Mouse (Mus musculus): ENCODE results near the gene Usp45.

Gene Usp45

DNA sequence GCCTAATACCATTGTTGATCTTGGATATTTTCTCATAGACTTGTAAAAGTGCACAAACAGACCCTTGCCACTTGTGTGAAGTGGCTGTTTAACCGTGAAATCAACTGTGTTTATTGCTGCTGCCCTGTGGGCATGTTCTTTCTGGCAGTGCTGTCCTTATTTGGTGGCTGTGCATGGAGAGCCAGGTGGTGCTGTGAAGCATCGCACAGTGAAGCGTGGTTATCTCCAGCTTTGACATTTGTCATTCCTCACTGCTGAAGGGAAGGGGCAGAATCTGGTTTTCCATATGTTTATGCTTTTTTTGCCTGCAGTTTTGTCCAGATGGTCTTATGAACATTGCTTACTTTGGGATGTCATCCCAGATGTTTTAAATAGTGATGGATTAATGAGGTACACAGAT lies 26.7 kb downstream of the Usp45 start:
- no peak for DNase-seq

DNA sequence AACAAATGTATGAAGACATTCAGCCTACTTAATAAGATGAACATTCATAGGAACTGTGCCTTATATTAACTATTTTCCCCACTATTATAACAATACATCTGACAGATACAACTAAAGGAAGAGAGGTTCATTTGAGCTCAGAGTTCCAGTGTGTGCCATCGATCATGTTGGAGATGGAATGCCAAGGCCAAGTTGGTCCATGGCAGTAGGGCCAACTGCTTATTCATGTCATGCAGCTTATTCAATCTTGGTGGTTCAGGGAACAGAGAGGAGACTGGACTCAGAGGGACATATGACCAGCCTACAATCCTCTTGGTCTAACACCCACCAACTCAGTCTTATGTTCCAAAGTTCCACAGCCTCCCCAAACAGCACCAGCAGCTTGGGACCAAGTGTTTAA lies 34.1 kb downstream of the Usp45 start:
- DNase-seq = no peak

DNA sequence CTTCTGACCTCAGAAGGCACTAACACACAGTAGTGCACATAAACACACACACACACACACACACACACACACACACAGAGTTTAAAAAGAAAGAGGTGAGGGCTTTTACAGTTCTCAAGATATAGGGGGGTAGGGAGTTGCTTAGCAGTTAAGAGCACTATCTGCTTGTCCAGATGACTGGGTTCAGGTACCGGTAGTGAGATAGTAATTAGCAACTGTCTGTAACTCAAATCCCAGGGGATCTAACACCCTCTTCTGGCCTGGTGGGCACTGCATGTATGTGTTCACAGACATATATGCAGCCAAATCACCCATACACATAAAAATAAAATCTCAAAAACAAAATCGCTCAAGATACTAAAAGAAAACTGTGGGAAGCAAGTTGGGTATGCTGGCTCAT lies 34.7 kb downstream of the Usp45 start:
- DNase-seq = no peak

DNA sequence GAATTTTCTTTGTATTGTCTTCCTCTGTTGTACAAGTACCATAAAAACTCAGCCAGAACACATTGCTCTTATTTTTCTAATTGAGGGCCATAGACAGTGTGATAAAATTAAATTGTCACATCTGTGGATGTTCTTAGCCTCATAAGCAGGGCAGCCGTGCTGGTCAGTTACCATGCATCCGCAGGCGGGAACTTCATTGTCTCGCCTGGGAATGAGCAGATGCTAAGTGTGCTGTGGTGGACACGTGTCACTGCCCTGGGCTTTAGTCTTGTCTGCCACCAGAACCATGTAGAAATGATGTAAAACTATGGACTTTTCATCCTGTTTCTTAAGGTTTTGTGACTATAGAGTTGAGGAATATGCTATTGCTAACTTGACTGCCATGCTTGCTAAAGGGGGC lies 40.2 kb downstream of the Usp45 start:
- no peak for DNase-seq

DNA sequence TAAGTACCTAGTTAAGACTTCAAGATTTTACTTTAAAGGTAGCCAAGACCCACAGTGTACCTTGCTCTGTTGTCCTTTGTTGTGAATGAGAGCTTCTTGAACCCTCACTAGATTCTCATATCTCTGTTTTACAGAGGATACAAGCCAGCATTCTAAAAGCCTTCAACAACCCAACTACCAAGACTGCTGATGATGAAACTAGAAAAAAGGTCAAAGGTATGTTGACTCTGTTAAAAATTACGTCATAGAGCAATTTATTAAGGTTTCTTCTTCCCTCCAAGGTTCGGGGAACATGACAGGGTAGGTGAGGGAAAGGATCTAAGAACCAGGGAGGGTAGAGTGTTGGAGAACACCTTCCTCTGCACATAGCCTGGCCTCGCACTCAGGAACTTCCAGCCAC lies 43.7 kb downstream of the Usp45 start:
- no peak for DNase-seq

DNA sequence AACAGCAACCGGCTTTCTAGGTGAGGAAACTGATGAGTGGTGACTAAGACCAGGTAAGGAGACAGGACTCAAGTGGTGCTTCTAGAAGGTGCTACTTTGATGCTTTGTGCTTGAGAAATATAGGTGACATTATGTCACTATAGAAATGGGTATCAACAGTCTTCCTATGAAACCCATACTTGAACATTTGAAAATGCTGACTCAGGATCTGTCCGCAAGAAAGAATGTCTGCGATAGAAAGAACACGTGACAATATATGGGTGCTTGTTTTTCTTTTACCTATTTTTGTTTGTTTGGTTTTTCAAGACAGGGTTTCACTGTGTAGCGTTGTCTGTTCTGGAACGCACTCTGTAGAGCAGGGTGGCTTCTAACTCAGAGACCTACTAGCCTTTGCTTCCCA lies 45.7 kb downstream of the Usp45 start:
- no peak for DNase-seq

DNA sequence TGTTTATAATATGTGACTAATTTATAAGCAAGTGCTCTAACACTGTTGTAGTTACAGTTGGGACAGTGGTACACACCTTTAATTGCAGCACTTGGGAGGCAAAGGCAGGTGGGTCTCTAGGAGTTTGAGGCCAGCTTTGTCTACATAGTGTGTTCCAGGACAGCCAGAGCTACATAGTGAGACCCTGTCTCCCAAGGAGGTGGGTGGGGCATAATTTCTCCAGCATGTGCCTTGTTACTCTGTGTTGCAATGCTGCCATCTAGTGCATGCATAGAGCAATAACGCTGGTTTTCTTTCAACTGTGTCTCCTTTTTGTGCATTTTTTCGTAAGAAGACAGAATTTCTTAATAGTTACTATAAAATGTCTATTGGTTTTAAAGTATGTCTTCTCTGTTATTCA lies 47.1 kb downstream of the Usp45 start:
- DNase-seq = peak; percentile 23

DNA sequence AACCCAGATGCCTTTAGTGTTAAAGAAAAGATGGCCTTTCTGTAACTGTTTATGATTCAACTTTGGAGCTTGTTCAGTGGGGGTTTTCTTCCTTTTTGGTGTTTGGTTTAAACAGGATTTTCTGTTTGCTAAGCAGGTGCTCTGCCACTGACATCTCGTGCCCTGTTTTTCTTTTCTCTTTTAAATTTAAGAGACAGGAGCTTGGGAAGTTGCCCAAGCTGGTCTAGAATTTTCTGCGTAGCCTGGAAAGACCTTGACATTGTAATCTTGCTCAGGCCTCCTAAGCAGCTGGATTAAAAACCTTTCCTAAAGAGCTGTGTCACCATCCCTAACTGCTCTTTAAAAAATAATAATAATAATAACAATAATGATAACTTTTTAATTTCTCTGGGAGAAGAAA lies 59.7 kb downstream of the Usp45 start:
- no peak for DNase-seq

DNA sequence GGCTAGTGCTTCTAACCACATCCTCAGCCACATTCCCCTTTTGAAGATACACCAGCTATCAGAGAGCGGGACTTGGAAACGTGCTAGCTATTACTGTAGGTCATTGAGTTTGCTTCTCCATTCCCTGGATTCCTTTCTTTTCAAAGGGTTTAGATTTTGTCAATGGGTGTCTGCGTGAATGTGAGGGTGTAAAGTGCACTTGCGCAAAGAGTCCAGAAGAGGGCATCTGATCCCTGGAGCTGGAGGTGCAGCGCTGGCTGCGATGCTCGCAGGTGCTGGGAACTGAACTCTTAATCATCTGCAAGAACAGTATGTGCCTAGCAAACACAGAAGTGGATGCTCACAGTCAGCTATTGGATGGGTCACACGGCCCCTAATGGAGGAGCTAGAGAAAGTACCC lies 65.9 kb downstream of the Usp45 start:
- no peak for DNase-seq

DNA sequence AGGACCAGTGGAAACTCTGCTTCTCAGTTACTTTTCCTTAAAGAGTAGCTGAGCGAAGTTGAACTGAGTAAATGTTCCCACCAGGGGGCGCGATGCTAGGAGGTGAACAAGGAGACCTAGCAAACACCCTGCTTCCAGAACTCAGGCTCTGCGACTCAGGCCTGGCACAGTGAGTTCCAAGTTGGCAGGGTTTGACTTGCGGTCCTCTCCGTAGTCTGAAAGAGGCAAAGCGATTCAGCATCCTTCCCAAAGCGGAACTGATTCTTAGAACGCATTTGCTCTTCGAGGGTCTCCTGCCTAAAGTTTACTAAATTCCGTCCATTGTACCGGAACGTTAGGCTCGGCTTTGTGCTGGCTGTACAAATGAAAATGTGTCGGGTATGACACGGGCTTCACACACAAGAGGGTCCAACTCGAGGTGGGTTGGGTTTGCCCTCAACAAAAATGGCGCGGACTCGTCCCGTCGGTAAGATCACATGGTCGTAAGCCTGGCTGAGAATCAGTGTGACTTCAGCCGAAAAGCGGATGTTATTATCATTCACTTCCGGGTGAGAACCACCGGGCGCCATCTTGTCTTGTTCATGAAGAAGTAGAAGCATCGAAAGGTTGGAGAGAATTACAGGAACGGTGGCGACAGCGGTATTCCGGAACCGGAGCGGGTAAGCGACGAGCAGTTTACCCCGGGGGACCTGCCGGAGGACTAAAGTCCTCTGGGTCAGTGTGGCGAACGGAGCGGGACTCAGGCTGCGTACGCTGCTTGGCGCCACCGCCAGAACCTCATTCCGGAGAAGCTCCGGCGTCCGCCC lies 80.7 kb downstream of the Usp45 start, which contains the start of gene Pnisr:
TSS of gene Pnisr (plus strand) at position 103 of the 806 bp plus-strand sequence.
- DNase-seq = peak; percentile 95

DNA sequence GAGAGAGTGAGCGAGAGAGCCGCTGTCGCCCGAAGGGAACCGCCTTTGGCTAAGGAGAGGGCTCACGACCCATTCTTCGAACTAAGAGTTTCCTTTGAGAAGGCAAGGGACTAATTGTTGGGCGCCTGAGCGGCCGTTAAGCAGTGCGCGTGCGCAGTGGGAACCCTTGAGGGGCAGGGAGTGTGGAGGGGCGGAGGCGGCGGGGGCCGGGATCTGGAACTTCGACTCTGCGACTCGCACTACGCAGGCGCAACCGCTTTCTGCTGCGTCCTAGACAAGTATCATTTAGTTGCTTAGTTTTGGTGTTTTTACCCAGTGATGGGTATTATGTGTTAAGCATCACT lies 81.3 kb downstream of the Usp45 start:
- DNase-seq = peak; percentile 90

DNA sequence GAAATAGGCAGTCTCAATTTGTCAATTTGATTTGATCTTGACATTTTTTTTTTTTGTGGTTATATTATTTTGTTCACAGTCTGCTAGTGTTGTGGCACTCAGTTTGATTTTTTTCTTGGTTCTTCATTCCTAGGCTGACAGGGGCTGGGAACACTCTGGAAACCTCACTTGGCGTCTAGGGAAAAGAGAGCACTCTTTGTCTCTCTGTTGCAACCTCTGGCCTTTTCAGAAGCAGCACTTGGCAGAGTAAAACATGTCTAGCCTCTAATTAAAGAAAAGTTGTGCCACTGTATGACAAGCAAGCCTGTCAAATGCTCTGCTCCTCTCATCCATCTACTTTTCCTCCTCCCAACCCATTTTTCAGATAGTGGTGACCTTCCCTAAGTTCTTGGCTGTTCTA lies 90.5 kb downstream of the Usp45 start:
- no peak for DNase-seq

DNA sequence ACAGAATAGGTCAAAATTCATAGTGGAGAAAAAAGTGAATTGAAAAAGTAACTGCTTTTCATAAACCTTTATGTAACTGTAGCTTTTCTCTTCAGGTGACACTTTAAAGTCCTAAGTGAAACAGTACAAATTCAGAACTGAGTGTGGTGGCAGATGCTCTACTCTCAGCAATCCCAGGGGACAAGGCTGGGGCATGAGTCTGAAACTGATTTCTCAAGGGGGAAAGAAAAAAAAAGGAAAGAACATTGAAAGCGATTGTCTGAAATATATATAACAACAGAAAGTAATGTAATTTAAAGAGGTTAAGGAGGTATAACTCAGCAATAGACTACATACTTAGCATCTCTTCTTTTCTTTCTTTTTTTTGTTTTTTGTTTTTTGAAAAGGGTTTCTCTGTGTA lies 98.3 kb downstream of the Usp45 start:
- no peak for DNase-seq

DNA sequence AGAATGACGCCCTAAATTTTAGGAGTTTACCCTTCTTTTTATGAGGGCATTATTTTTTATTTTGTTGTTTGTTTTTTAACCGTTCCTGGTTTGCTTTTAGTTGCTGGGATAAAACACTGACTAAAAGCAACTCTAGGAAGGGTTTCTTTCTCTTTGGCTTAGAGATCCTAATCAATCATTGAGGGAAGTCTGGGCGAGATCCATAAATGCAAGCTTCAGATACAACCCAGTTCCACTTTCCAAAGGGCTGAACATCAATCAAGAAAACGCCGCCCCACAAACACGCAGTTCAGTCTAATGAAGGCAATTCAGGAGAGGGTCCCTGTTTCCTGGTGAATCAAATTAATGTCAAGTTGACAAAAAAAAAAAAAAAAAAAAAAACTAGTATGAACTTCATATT lies 111.8 kb downstream of the Usp45 start:
- DNase-seq = no peak

DNA sequence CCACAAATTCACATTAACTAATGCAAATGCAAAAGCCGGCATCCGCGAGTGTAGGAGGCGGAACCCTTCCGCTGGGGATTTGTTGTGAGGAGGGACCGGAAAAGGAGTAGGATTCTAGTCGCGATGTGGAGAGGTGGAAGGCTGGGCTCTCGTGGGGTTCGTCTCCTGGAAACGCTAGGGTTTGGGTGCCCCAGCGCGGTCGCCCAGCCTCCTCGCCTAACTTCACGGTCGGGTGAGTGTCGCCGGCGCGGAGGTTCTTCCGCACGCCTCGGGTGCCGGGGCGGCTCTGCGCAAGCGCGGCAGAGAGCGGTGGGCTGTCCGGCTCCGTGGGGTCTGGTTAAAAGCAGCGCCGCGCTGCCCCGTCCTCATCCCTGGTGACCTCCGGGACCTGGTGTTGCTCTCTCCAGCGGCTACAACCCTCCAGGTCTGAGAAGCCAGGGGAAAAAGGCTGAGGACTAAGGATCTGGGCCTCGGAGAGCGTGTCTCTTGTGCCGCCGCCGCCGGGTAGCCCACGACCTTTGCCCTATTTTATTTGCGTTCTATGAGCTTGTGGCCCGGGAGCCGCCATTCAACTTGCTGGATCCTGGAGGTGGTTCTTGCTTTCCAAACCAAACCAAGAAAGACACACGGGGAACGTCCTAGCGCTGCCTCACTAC lies 112.7 kb downstream of the Usp45 start, which contains the start of gene Coq3:
TSS of gene Coq3 (plus strand) at position 109 of the 656 bp plus-strand sequence.
- DNase-seq = peak; percentile 84

DNA sequence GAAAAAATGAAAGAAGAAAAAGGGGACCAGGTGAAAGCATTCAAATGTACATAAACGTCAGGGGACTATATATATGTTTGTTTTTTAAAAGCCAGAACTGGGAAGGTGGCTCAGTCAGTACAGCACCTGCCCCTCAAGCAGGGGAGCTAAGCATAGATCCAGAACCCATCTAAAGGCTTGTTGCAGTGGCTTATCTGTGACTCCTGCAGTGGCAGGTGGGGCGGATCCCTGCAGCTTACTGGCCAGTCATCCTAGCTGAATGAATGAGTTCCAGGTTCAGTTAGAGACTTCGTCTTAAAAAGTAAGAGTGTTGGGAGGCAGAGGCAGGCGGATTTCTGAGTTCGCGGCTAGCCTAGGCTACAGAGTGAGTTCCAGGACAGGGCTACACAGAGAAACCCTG lies 115.8 kb downstream of the Usp45 start:
- no peak for DNase-seq

DNA sequence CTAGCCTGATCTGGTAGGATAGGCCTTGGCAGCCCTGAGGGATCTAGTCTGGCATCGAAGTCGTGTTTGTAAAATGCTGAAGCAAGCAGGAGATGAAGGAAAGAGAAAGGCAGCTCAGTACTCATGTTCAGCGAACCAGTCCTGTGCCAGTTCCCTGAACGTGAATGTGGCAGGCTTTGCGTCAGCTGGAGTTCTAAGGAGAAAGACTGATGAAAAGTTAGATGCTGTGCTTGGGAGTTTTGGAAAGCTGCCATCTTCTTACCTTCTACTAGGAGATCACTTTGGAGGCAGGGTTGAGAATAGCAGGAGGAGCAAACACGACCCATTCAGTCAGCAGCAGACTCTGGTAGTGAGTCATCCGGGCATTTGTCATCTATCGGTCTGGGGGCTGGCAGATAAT lies 118.9 kb downstream of the Usp45 start:
- no peak for DNase-seq

All from cerebellum, adult 9-11 months (tissue).